Mouse (Mus musculus): ENCODE data around the gene Pdpk1.
"Not testable (repeated sequence)": the region's sequence is repeated elsewhere in the genome, so short reads cannot be mapped to it uniquely, and the experiment has no call there.

DNA sequence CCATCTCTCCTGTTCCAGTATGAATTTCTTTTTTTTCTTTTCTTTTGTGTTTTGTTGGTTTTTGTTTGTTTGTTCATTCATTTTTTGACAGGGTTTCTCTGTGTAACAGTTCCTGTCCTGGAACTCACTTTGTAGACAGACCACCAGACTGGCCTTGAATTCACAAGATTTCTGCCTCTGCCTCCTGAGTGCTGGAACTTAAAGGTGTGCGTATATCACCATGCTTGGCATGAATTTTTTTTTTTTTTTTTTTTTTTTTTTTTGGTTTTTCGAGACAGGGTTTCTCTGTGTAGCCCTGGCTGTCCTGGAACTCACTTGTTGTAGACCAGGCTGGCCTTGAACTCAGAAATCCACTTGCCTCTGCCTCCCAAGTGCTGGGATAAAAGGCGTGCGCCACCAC is 21.5 kb downstream of the Pdpk1 start:
- not testable (repeated sequence) for TF ChIP-seq GATA1, TAL1 (IDR thresholded peaks at IDR 0.05; ENCODE audit: low read length)

All from erythroblast, embryonic 14.5 days (primary cell).